Mouse (Mus musculus) ES-E14 (cell line): ENCODE data around the gene 3110082J24Rik.

Experiments
- HCFC1 ChIP-seq: IDR thresholded peaks from 2 replicates; pipeline ENCODE4 v1.6.1; 2012; ENCODE audit warnings: low read length, inconsistent platforms, borderline replicate concordance; ENCODE audit not compliant: insufficient read depth
- MAFK ChIP-seq: IDR thresholded peaks from 2 replicates; pipeline ENCODE4 v1.6.1; 2014; ENCODE audit warnings: mild to moderate bottlenecking, low read depth, low read length, inconsistent platforms; ENCODE audit not compliant: insufficient read depth
- ZNF384 ChIP-seq: IDR thresholded peaks from 2 replicates; pipeline ENCODE4 v1.6.1; 2012; ENCODE audit warnings: low read depth, low read length, inconsistent platforms

DNA sequence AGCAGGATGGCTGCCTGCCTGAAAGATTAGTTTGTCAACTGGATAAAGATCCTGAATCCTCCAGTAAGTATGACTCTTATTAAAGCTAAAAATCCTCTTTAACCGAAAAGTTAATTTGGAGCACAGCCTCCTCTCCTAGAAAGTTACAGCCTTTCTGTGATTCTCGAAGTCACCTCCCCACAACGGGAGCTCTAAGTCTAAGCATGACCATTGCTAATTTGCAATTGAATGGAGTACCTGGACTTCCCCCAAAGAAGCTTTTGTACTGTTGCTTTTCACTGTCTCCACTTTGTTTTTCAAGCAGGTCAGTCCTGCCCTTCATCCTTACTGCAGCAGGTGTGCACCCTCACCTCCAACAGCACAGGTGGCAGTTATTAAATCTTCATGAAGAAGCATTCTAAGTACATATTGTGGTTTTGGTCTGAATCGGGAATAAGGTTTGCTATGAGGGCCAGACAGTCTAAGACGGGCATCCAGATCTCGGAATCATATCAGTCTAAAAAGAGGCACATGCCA is 47.6 kb downstream of the 3110082J24Rik start:
- TF ChIP-seq HCFC1 (no peak), MAFK (no peak), ZNF384 (peak; percentile 80)
